Mouse (Mus musculus) bone marrow, adult 2 months (tissue): ENCODE data around the gene Pdlim5.

Experiments
- CTCF ChIP-seq: fragments of 200-500 bp; IDR thresholded peaks from 2 replicates; pipeline ENCODE4 v1.5.1; 2011; ENCODE audit warnings: low read length, control low read depth; ENCODE audit not compliant: control insufficient read depth, insufficient read depth
- POLR2A ChIP-seq: fragments of 200-500 bp; IDR thresholded peaks from 2 replicates; pipeline ENCODE4 v1.6.1; 2011; ENCODE audit warnings: low read depth, mild to moderate bottlenecking, control low read depth, low read length, borderline replicate concordance; ENCODE audit not compliant: control insufficient read depth

GRCm38 (mm10) chr3:142233606-142234465 lies 161.7 kb downstream of the Pdlim5 start:
- TF ChIP-seq POLR2A = no peak
- no peak for TF ChIP-seq CTCF
